Mouse (Mus musculus) liver, embryonic 13.5 days (tissue): ENCODE measurements around the gene Lrrfip1. TPM values are rescaled to one million over a fixed set of nuclear protein-coding genes. Genes with fewer than 3 reads are reported as not detected.

Experiments used
- ATAC-seq: fragments of 200-750 bp; cut with Nextera tagmentation; 2 replicates; pipeline ENCODE4 v1.8.0; 2017; ENCODE audit warnings: low read depth, mild to moderate bottlenecking, moderate number of reproducible peaks, moderate library complexity
- DNase-seq: peaks from one replicate; pipeline ENCODE4 v3.0.0; 2022
- H3K27ac ChIP-seq: fragments of 300-500 bp; sonication (generic); 2 replicates; pipeline ENCODE4 v1.5.1; 2015; ENCODE audit warnings: moderate library complexity, mild to moderate bottlenecking, inconsistent platforms
- H3K27me3 ChIP-seq: fragments of 300-500 bp; sonication (generic); 2 replicates; pipeline ENCODE4 v1.6.1; 2015; ENCODE audit warnings: mild to moderate bottlenecking, inconsistent platforms
- H3K36me3 ChIP-seq: fragments of 300-500 bp; sonication (generic); 2 replicates; pipeline ENCODE4 v1.6.1; 2015; ENCODE audit warnings: mild to moderate bottlenecking, inconsistent platforms
- H3K4me1 ChIP-seq: fragments of 300-500 bp; sonication (generic); replicated peaks from 2 replicates; pipeline ENCODE4 v1.6.1; 2015; ENCODE audit warnings: inconsistent platforms
- H3K4me2 ChIP-seq: fragments of 300-500 bp; sonication (generic); 2 replicates; pipeline ENCODE4 v1.6.1; 2015; ENCODE audit warnings: inconsistent platforms, mild to moderate bottlenecking, moderate library complexity
- H3K4me3 ChIP-seq: fragments of 300-500 bp; sonication (generic); replicated peaks from 2 replicates; pipeline ENCODE4 v1.5.1; 2015; ENCODE audit warnings: mild to moderate bottlenecking, inconsistent platforms
- H3K9ac ChIP-seq: fragments of 300-500 bp; sonication (generic); 2 replicates; pipeline ENCODE4 v1.6.1; 2015; ENCODE audit warnings: mild to moderate bottlenecking, inconsistent platforms
- H3K9me3 ChIP-seq: fragments of 300-500 bp; sonication (generic); replicated peaks from 2 replicates; pipeline ENCODE4 v1.6.1; 2016; ENCODE audit warnings: inconsistent platforms
- WGBS: fragments of 180-500 bp; shearing (Covaris S2); methylation state at CpG from one replicate; pipeline ENCODE4 v1.1.7; 2015; ENCODE audit not compliant: insufficient replicate concordance; 5-methylcytosine and 5-hydroxymethylcytosine counted together
- polyA plus RNA-seq: library from polyadenylated mRNA; unstranded; fragments of >200 nt; fragmentation: Nextera tagmentation; extraction: Ambion mirVana; gene quantifications from 2 replicates; pipeline ENCODE4 v1.2.1, GENCODE M21; 2015

The Lrrfip1 gene
- polyA plus RNA-seq, 1 experiment from 2014 or later = 12.9 TPM

- no peak for ATAC-seq
- no peak for DNase-seq
- peak overlapping the region; percentile 12; the same call in 1 of the 2 replicates for H3K4me3 ChIP-seq
- no peaks in the 10 kb centered on the region for H3K36me3 ChIP-seq
- WGBS = 61% methylated on average over 8 of the region's 8 CpGs
- no peaks in the 10 kb centered on the region for H3K9me3 ChIP-seq
- H3K4me1 ChIP-seq = peaks cover 94% of the 10 kb centered on the region
- peaks cover 20% of the 10 kb centered on the region for H3K27me3 ChIP-seq
- peak overlapping the region; percentile 27; the same call in 1 of the 2 replicates for H3K9ac ChIP-seq
- peak overlapping the region; percentile 82 for H3K4me2 ChIP-seq
- peak overlapping the region; percentile 75 for H3K27ac ChIP-seq
Observed at GRCm38 (mm10) chr1:91056416-91056815, 57.9 kb downstream of the Lrrfip1 start.

GRCm38 (mm10) chr1:91057311-91058245, 59.0 kb downstream of the Lrrfip1 start:
- H3K4me2 ChIP-seq = peak overlapping the region; percentile 82
- no peaks in the 10 kb centered on the region for H3K36me3 ChIP-seq
- H3K27ac ChIP-seq = peak overlapping the region; percentile 75
- DNase-seq (no peak), ATAC-seq (no peak)
- H3K9ac ChIP-seq = peak overlapping the region; percentile 27; the same call in 1 of the 2 replicates
- 32% methylated on average over 18 of the region's 18 CpGs for WGBS
- H3K9me3 ChIP-seq = no peaks in the 10 kb centered on the region
- H3K4me1 ChIP-seq = peaks cover 94% of the 10 kb centered on the region
- H3K4me3 ChIP-seq = peak overlapping the region; percentile 12; the same call in 1 of the 2 replicates
- peaks cover 9% of the 10 kb centered on the region for H3K27me3 ChIP-seq

GRCm38 (mm10) chr1:91058251-91058650, 59.7 kb downstream of the Lrrfip1 start:
- no peaks in the 10 kb centered on the region for H3K36me3 ChIP-seq
- no peaks in the 10 kb centered on the region for H3K9me3 ChIP-seq
- DNase-seq = no peak
- 62% methylated on average over 6 of the region's 6 CpGs for WGBS
- peaks cover 6% of the 10 kb centered on the region for H3K27me3 ChIP-seq
- peak overlapping the region; percentile 82; the same call in 1 of the 2 replicates for H3K4me2 ChIP-seq
- peak overlapping the region; percentile 75 for H3K27ac ChIP-seq
- no peak for ATAC-seq
- no peak overlapping the region for H3K4me3 ChIP-seq
- H3K9ac ChIP-seq = no peak overlapping the region
- peaks cover 92% of the 10 kb centered on the region for H3K4me1 ChIP-seq

- Histone ChIP-seq H3K4me1 (peaks cover 88% of the 10 kb centered on the region), H3K27ac (no peak overlapping the region), H3K4me3 (no peak overlapping the region), H3K27me3 (no peaks in the 10 kb centered on the region), H3K9me3 (no peaks in the 10 kb centered on the region), H3K36me3 (no peaks in the 10 kb centered on the region), H3K4me2 (no peak overlapping the region), H3K9ac (no peak overlapping the region)
- 46% methylated on average over 9 of the region's 9 CpGs for WGBS
- DNase-seq (no peak), ATAC-seq (no peak)
Observed at GRCm38 (mm10) chr1:91059792-91060604, 61.5 kb downstream of the Lrrfip1 start.

- WGBS = 72% methylated on average over 4 of the region's 4 CpGs
- Histone ChIP-seq H3K27me3 (no peaks in the 10 kb centered on the region), H3K4me1 (peaks cover 87% of the 10 kb centered on the region), H3K4me3 (no peak overlapping the region), H3K27ac (no peak overlapping the region), H3K36me3 (no peaks in the 10 kb centered on the region), H3K9ac (no peak overlapping the region), H3K9me3 (no peaks in the 10 kb centered on the region), H3K4me2 (no peak overlapping the region)
- ATAC-seq (no peak), DNase-seq (no peak)
Observed at GRCm38 (mm10) chr1:91061105-91061504, 62.6 kb downstream of the Lrrfip1 start.

- no peak for ATAC-seq
- Histone ChIP-seq H3K9me3 (no peaks in the 10 kb centered on the region), H3K27ac (peak overlapping the region; percentile 25; the same call in 1 of the 2 replicates), H3K36me3 (no peaks in the 10 kb centered on the region), H3K4me3 (no peak overlapping the region), H3K9ac (no peak overlapping the region), H3K4me2 (no peak overlapping the region), H3K4me1 (peaks cover 82% of the 10 kb centered on the region), H3K27me3 (no peaks in the 10 kb centered on the region)
- no peak for DNase-seq
- WGBS = 9% methylated on average over 5 of the region's 5 CpGs
Observed at GRCm38 (mm10) chr1:91062363-91062762, 63.8 kb downstream of the Lrrfip1 start.

- H3K36me3 ChIP-seq = no peaks in the 10 kb centered on the region
- H3K9ac ChIP-seq = no peak overlapping the region
- H3K9me3 ChIP-seq = no peaks in the 10 kb centered on the region
- H3K27me3 ChIP-seq = no peaks in the 10 kb centered on the region
- peaks cover 67% of the 10 kb centered on the region for H3K4me1 ChIP-seq
- no peak for ATAC-seq
- no peak overlapping the region for H3K27ac ChIP-seq
- DNase-seq = no peak
- 58% methylated on average over 2 of the region's 2 CpGs for WGBS
- no peak overlapping the region for H3K4me3 ChIP-seq
- no peak overlapping the region for H3K4me2 ChIP-seq
Observed at GRCm38 (mm10) chr1:91064053-91064452, 65.5 kb downstream of the Lrrfip1 start.

- DNase-seq = no peak
- Histone ChIP-seq H3K4me2 (no peak overlapping the region), H3K9me3 (no peaks in the 10 kb centered on the region), H3K27ac (no peak overlapping the region), H3K9ac (no peak overlapping the region), H3K36me3 (no peaks in the 10 kb centered on the region), H3K4me1 (peaks cover 62% of the 10 kb centered on the region), H3K4me3 (no peak overlapping the region), H3K27me3 (no peaks in the 10 kb centered on the region)
- ATAC-seq = no peak
- WGBS = 56% methylated on average over 11 of the region's 11 CpGs
Observed at GRCm38 (mm10) chr1:91064903-91065525, 66.5 kb downstream of the Lrrfip1 start.

GRCm38 (mm10) chr1:91066061-91066460, 67.5 kb downstream of the Lrrfip1 start:
- 33% methylated on average over 6 of the region's 6 CpGs for WGBS
- Histone ChIP-seq H3K4me1 (peaks cover 55% of the 10 kb centered on the region), H3K9ac (no peak overlapping the region), H3K9me3 (no peaks in the 10 kb centered on the region), H3K4me3 (no peak overlapping the region), H3K4me2 (no peak overlapping the region), H3K27me3 (no peaks in the 10 kb centered on the region), H3K27ac (no peak overlapping the region), H3K36me3 (no peaks in the 10 kb centered on the region)
- DNase-seq (no peak), ATAC-seq (peak; percentile 41; the same call in 1 of the 2 replicates)

- no peak overlapping the region for H3K27ac ChIP-seq
- no peaks in the 10 kb centered on the region for H3K36me3 ChIP-seq
- no peak overlapping the region for H3K9ac ChIP-seq
- peaks cover 49% of the 10 kb centered on the region for H3K4me1 ChIP-seq
- DNase-seq = no peak
- peak; percentile 35; the same call in 1 of the 2 replicates for ATAC-seq
- H3K4me2 ChIP-seq = no peak overlapping the region
- H3K27me3 ChIP-seq = no peaks in the 10 kb centered on the region
- WGBS = 15% methylated on average over 2 of the region's 2 CpGs
- no peak overlapping the region for H3K4me3 ChIP-seq
- H3K9me3 ChIP-seq = no peaks in the 10 kb centered on the region
Observed at GRCm38 (mm10) chr1:91066599-91066998, 68.1 kb downstream of the Lrrfip1 start.

- Histone ChIP-seq H3K36me3 (no peaks in the 10 kb centered on the region), H3K4me3 (no peak overlapping the region), H3K4me2 (no peak overlapping the region), H3K4me1 (peaks cover 38% of the 10 kb centered on the region), H3K27ac (no peak overlapping the region), H3K27me3 (no peaks in the 10 kb centered on the region), H3K9me3 (no peaks in the 10 kb centered on the region), H3K9ac (no peak overlapping the region)
- no peak for DNase-seq
- 62% methylated on average over 6 of the region's 6 CpGs for WGBS
- ATAC-seq = no peak
Observed at GRCm38 (mm10) chr1:91067716-91068115, 69.2 kb downstream of the Lrrfip1 start.
